Comparison of ENCODE assay signal across 27 mouse cellular contexts in genomic region chr1:193298141-193298765, GRCm38 (mm10). TPM values are rescaled to one million over a fixed set of nuclear protein-coding genes. Genes with fewer than 3 reads are reported as not detected.
DNase-seq lines count a peak whose midpoint lies in the region; ATAC-seq and TF ChIP-seq lines count a peak whose summit lies in the region.
"Had no signal": no experiment of that assay in that cellular context is flagged by ENCODE, and none has a peak within 500 bp of the region (broad histone marks: within the 10 kb centered on the region; RNA-seq: fewer than 3 reads in every experiment).

No protein-coding gene starts in this region.

- H3K9me3 ChIP-seq in forebrain, postnatal 0 days (ENCODE audit: low read length), result no peaks in the 10 kb centered on the region
- no peaks in the 10 kb centered on the region for H3K9me3 ChIP-seq in forebrain, embryonic 12.5 days
- no peaks in the 10 kb centered on the region for H3K9me3 ChIP-seq in midbrain, embryonic 13.5 days
- H3K9me3 ChIP-seq: embryonic facial prominence, embryonic 15.5 days; heart, embryonic 12.5 days; limb, embryonic 15.5 days; lung, embryonic 15.5 days; megakaryocyte, embryonic 14.5 days; midbrain, embryonic 15.5 days; neural tube, embryonic 13.5 days had no signal

- H3K9ac ChIP-seq in forebrain, postnatal 0 days, result no peak overlapping the region
- H3K9ac ChIP-seq in forebrain, embryonic 12.5 days, result no peak overlapping the region
- H3K9ac ChIP-seq in midbrain, embryonic 13.5 days (replicated peaks), result no peak overlapping the region
- H3K9ac ChIP-seq: embryonic facial prominence, embryonic 15.5 days; heart, embryonic 12.5 days; limb, embryonic 15.5 days; liver, embryonic 14.5 days; lung, embryonic 15.5 days; midbrain, embryonic 15.5 days; neural tube, embryonic 13.5 days had no signal

- peak; percentile 40; the same call in 1 of the 2 replicates for ATAC-seq in forebrain, postnatal 0 days
- no peak for ATAC-seq in forebrain, embryonic 12.5 days (ENCODE audit: low FRiP score)
- ATAC-seq in midbrain, embryonic 13.5 days, result no peak
- ATAC-seq: activated CD4-positive, CD25-positive, alpha-beta regulatory T cell, adult 4 months; forebrain, embryonic 16.5 days; midbrain, embryonic 15.5 days had no signal

- no peak overlapping the region for H3K4me3 ChIP-seq in forebrain, postnatal 0 days (ENCODE audit: low read depth, low read length)
- H3K4me3 ChIP-seq in forebrain, embryonic 12.5 days (replicated peaks), result no peak overlapping the region
- H3K4me3 ChIP-seq in midbrain, embryonic 13.5 days (replicated peaks), result no peak overlapping the region
- H3K4me3 ChIP-seq: embryonic facial prominence, embryonic 15.5 days; heart, embryonic 12.5 days; limb, embryonic 15.5 days; lung, embryonic 15.5 days; megakaryocyte, embryonic 14.5 days; midbrain, embryonic 15.5 days; neural tube, embryonic 13.5 days had no signal

- no peak overlapping the region for H3K4me2 ChIP-seq in forebrain, postnatal 0 days (ENCODE audit: low read depth)
- H3K4me2 ChIP-seq in forebrain, embryonic 12.5 days, result no peak overlapping the region
- H3K4me2 ChIP-seq in midbrain, embryonic 13.5 days (replicated peaks), result no peak overlapping the region
- H3K4me2 ChIP-seq: embryonic facial prominence, embryonic 15.5 days; heart, embryonic 12.5 days; limb, embryonic 15.5 days; lung, embryonic 15.5 days; midbrain, embryonic 15.5 days; neural tube, embryonic 13.5 days had no signal

- no peaks in the 10 kb centered on the region for H3K27me3 ChIP-seq in forebrain, postnatal 0 days (ENCODE audit: insufficient read depth, low read length)
- 0 out of 2 replicates have a peak, but pooled peaks cover 3% of the 10 kb centered on the region for H3K27me3 ChIP-seq in forebrain, embryonic 12.5 days
- no peaks in the 10 kb centered on the region for H3K27me3 ChIP-seq in midbrain, embryonic 13.5 days
- H3K27me3 ChIP-seq: embryonic facial prominence, embryonic 15.5 days; heart, embryonic 12.5 days; limb, embryonic 15.5 days; lung, embryonic 15.5 days; midbrain, embryonic 15.5 days; neural tube, embryonic 13.5 days had no signal

- peak; percentile 43 for DNase-seq in forebrain, postnatal 0 days
- DNase-seq in 3134 (ENCODE audit: extremely low read depth, insufficient read length, low spot score) (peak; percentile 46), 416B (ENCODE audit: low read depth) (peak; percentile 38)
- DNase-seq in brain, adult 2 months (ENCODE audit: low read depth, low spot score), result peak; percentile 65
- no peak for DNase-seq in ovary, adult 18-20 months (ENCODE audit: low spot score)
- DNase-seq: cerebellum, adult 11 months; cerebellum, adult 9-11 months; gastrocnemius, postnatal 25 days; heart, adult 18-20 months; heart, postnatal 10 days; kidney, adult 18-20 months; left cerebral cortex, postnatal 4 days; lung, postnatal 36 days; thymus, postnatal 14 days had no signal

- WGBS in forebrain, postnatal 0 days, result 50% methylated on average over 3 of the region's 3 CpGs
- WGBS in forebrain, embryonic 12.5 days, result 85% methylated on average over 3 of the region's 3 CpGs
- 76% methylated on average over 3 of the region's 3 CpGs for WGBS in midbrain, embryonic 13.5 days

- no peak overlapping the region for H3K27ac ChIP-seq in forebrain, postnatal 0 days (ENCODE audit: low read depth, low read length)
- H3K27ac ChIP-seq in forebrain, embryonic 12.5 days, result no peak overlapping the region
- no peak overlapping the region for H3K27ac ChIP-seq in midbrain, embryonic 13.5 days
- H3K27ac ChIP-seq: embryonic facial prominence, embryonic 15.5 days; limb, embryonic 15.5 days; liver, embryonic 14.5 days; lung, embryonic 15.5 days; midbrain, embryonic 15.5 days; neural tube, embryonic 13.5 days had no signal

- no peaks in the 10 kb centered on the region for H3K4me1 ChIP-seq in forebrain, postnatal 0 days (ENCODE audit: insufficient read depth)
- no peaks in the 10 kb centered on the region for H3K4me1 ChIP-seq in forebrain, embryonic 12.5 days
- no peaks in the 10 kb centered on the region for H3K4me1 ChIP-seq in midbrain, embryonic 13.5 days (replicated peaks)
- H3K4me1 ChIP-seq: midbrain, embryonic 15.5 days; neural tube, embryonic 13.5 days had no signal

- TF ChIP-seq CTCF in forebrain, postnatal 0 days (IDR thresholded peaks at IDR 0.05; ENCODE audit: low read depth), result no peak

- no peaks in the 10 kb centered on the region for H3K36me3 ChIP-seq in forebrain, postnatal 0 days (ENCODE audit: insufficient read depth)
- no peaks in the 10 kb centered on the region for H3K36me3 ChIP-seq in forebrain, embryonic 12.5 days (replicated peaks)
- H3K36me3 ChIP-seq in midbrain, embryonic 13.5 days, result no peaks in the 10 kb centered on the region
- H3K36me3 ChIP-seq: embryonic facial prominence, embryonic 15.5 days; heart, embryonic 12.5 days; limb, embryonic 15.5 days; lung, embryonic 15.5 days; midbrain, embryonic 15.5 days; neural tube, embryonic 13.5 days had no signal

RNA-seq across cellular contexts. Expression of gene G0s2, which starts 25.2 kb away (rescaled TPM):
- total RNA-seq in forebrain, postnatal 0 days (2014; rRNA removed), result 5.7 and 11.0 TPM in 2 replicates
- polyA plus RNA-seq in forebrain, postnatal 0 days (2015; fragmentation: Nextera tagmentation; extraction: Ambion mirVana), result 4.7 and 5.0 TPM in 2 replicates
- 6.3 and 6.9 TPM in 2 replicates for polyA plus RNA-seq in forebrain, embryonic 12.5 days (2016; fragmentation: Nextera tagmentation; extraction: Ambion mirVana)
- polyA plus RNA-seq in midbrain, embryonic 13.5 days (2015; fragmentation: Nextera tagmentation; extraction: Ambion mirVana), result 7.7 and 10.2 TPM in 2 replicates

RNA-seq across cellular contexts. Expression of gene Hsd11b1, which starts 34.4 kb away (rescaled TPM):
- 1.8 TPM in 2 replicates for total RNA-seq in forebrain, postnatal 0 days (2014; rRNA removed)
- polyA plus RNA-seq in forebrain, postnatal 0 days (2015; fragmentation: Nextera tagmentation; extraction: Ambion mirVana), result 2.0 and 2.1 TPM in 2 replicates
- polyA plus RNA-seq in forebrain, embryonic 12.5 days (2016; fragmentation: Nextera tagmentation; extraction: Ambion mirVana), result not detected in 2 replicates
- not detected in 2 replicates for polyA plus RNA-seq in midbrain, embryonic 13.5 days (2015; fragmentation: Nextera tagmentation; extraction: Ambion mirVana)
- polyA plus RNA-seq: hindbrain, embryonic 11.5 days; midbrain, embryonic 15.5 days; neural tube, embryonic 13.5 days had no signal
